Mouse (Mus musculus): ENCODE results near the gene Gm43191. TPM values are rescaled to one million over a fixed set of nuclear protein-coding genes. Genes with fewer than 3 reads are reported as not detected.

The Gm43191 gene
- polyA plus RNA-seq (2015; fragmentation: Nextera tagmentation; extraction: Ambion mirVana) = not detected in 2 replicates

GRCm38 (mm10) chr3:116681160-116681559, at the start of gene Gm43191:
TSS of gene Gm43191 (minus strand) at chr3:116681260.
- no peak for ATAC-seq (ENCODE audit: low read depth)
- H3K9ac ChIP-seq = no peak within 1 kb of the TSS
- no peaks in the 10 kb centered on the region for H3K27me3 ChIP-seq
- peaks cover 7% of the 10 kb centered on the region; the same call in 1 of the 2 replicates for H3K36me3 ChIP-seq
- no peak within 1 kb of the TSS for H3K4me3 ChIP-seq
- WGBS = 95% methylated on average over 1 of the region's 1 CpGs
- H3K4me1 ChIP-seq (replicated peaks) = no peaks in the 10 kb centered on the region
- no peak within 1 kb of the TSS for H3K4me2 ChIP-seq
- no peaks in the 10 kb centered on the region for H3K9me3 ChIP-seq
- H3K27ac ChIP-seq (replicated peaks) = no peak within 1 kb of the TSS

- Histone ChIP-seq H3K4me3 (no peak overlapping the region), H3K27me3 (no peaks in the 10 kb centered on the region), H3K9me3 (no peaks in the 10 kb centered on the region), H3K36me3 (no peaks in the 10 kb centered on the region), H3K4me2 (no peak overlapping the region), H3K9ac (no peak overlapping the region), H3K4me1 (replicated peaks) (peaks cover 7% of the 10 kb centered on the region), H3K27ac (replicated peaks) (no peak overlapping the region; the same call in 1 of the 2 replicates)
- 43% methylated on average over 2 of the region's 2 CpGs for WGBS
- no peak for ATAC-seq (ENCODE audit: low read depth)
These were observed 48.6 kb upstream of the Gm43191 start for GRCm38 (mm10) chr3:116729483-116730174.

DNA sequence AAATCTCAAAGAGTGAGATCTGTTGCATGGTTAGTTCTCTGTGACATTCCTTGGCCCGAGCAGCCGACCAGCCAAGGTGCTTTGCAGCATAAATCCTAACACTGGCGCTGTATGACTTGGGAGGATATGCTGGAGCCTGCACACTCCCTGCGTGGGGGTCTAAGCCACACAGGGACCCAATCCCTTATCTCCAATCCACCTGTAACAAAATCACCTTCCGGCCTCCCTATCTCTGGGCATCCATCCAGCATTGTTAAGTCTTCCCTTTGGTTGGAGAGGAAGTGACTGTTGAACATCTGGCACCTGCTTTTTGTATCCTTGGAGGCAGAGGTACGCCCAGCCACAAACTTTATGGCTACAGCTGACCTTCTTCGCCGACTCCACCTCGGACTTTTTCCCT, 45.7 kb upstream of the Gm43191 start:
- Histone ChIP-seq H3K4me1 (replicated peaks) (peaks cover 7% of the 10 kb centered on the region), H3K27ac (replicated peaks) (no peak overlapping the region), H3K4me2 (no peak overlapping the region), H3K27me3 (no peaks in the 10 kb centered on the region), H3K9ac (no peak overlapping the region), H3K36me3 (no peaks in the 10 kb centered on the region), H3K4me3 (no peak overlapping the region), H3K9me3 (no peaks in the 10 kb centered on the region)
- ATAC-seq (ENCODE audit: low read depth) = no peak
- 74% methylated on average over 9 of the region's 9 CpGs for WGBS

- H3K36me3 ChIP-seq = no peaks in the 10 kb centered on the region
- H3K4me2 ChIP-seq = no peak overlapping the region
- H3K4me3 ChIP-seq = no peak overlapping the region
- H3K27me3 ChIP-seq = no peaks in the 10 kb centered on the region
- no peaks in the 10 kb centered on the region for H3K9me3 ChIP-seq
- no peak for ATAC-seq (ENCODE audit: low read depth)
- no peak overlapping the region for H3K9ac ChIP-seq
- H3K27ac ChIP-seq (replicated peaks) = no peak overlapping the region
- no peaks in the 10 kb centered on the region for H3K4me1 ChIP-seq (replicated peaks)
- WGBS = 58% methylated on average over 10 of the region's 10 CpGs
These were observed 42.7 kb upstream of the Gm43191 start for GRCm38 (mm10) chr3:116723496-116724481.

- 85% methylated on average over 4 of the region's 4 CpGs for WGBS
These were observed 41.9 kb upstream of the Gm43191 start for GRCm38 (mm10) chr3:116722980-116723379.

GRCm38 (mm10) chr3:116718951-116719350, 37.9 kb upstream of the Gm43191 start:
- Histone ChIP-seq H3K4me2 (no peak overlapping the region), H3K4me1 (replicated peaks) (no peaks in the 10 kb centered on the region), H3K9ac (no peak overlapping the region), H3K27me3 (no peaks in the 10 kb centered on the region), H3K9me3 (no peaks in the 10 kb centered on the region), H3K4me3 (no peak overlapping the region), H3K27ac (replicated peaks) (no peak overlapping the region), H3K36me3 (no peaks in the 10 kb centered on the region)
- ATAC-seq (ENCODE audit: low read depth) = no peak
- WGBS = 66% methylated on average over 3 of the region's 3 CpGs

More at GRCm38 (mm10) chr3:116722980-116723379, 41.9 kb upstream of the Gm43191 start:
- no peak overlapping the region for H3K4me3 ChIP-seq
- H3K36me3 ChIP-seq = no peaks in the 10 kb centered on the region
- H3K4me2 ChIP-seq = no peak overlapping the region
- no peak for ATAC-seq (ENCODE audit: low read depth)
- H3K9me3 ChIP-seq = no peaks in the 10 kb centered on the region
- no peaks in the 10 kb centered on the region for H3K4me1 ChIP-seq (replicated peaks)
- no peak overlapping the region for H3K9ac ChIP-seq
- no peaks in the 10 kb centered on the region for H3K27me3 ChIP-seq
- no peak overlapping the region for H3K27ac ChIP-seq (replicated peaks)

GRCm38 (mm10) chr3:116713031-116713430, 32.0 kb upstream of the Gm43191 start:
- ATAC-seq (ENCODE audit: low read depth) = no peak
- Histone ChIP-seq H3K4me1 (replicated peaks) (peaks cover 16% of the 10 kb centered on the region), H3K27me3 (peaks cover 9% of the 10 kb centered on the region; the same call in 1 of the 2 replicates), H3K4me2 (peak overlapping the region; percentile 63), H3K9me3 (no peaks in the 10 kb centered on the region), H3K27ac (replicated peaks) (no peak overlapping the region), H3K4me3 (peak overlapping the region; percentile 84), H3K36me3 (no peaks in the 10 kb centered on the region), H3K9ac (peak overlapping the region; percentile 91; the same call in 1 of the 2 replicates)
- WGBS = 33% methylated on average over 5 of the region's 5 CpGs

DNA sequence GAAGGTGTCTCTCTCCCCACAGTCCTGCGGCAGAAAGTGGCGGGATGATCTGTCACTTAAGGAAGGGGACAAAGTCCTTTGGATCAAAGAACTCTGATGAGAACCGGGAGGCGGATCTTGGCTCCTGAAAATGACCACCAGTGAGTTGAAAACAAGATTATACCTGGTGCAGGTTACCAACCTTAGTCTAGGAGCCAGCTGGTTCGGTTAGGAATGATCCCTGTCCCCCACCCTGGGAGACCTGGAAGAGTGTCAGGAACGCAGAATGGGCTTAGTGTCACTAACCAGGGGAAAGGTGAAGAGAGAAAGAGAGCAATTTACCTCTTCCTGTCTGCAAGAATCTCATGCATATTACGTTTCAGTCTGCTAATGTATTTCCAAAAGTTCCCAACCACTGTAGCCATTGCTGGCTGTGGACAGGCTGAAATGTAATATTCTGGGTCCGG, 31.4 kb upstream of the Gm43191 start, which contains the start of gene Slc35a3:
Gene Slc35a3 (minus strand): TSS at position 396 of the 446 bp plus-strand sequence.
- peak within 1 kb of the TSS; percentile 91 for H3K9ac ChIP-seq
- peak; percentile 8; the same call in 1 of the 2 replicates for ATAC-seq (ENCODE audit: low read depth)
- H3K36me3 ChIP-seq = no peaks in the 10 kb centered on the region
- no peaks in the 10 kb centered on the region for H3K9me3 ChIP-seq
- 3% methylated on average over 8 of the region's 8 CpGs for WGBS
- peak within 1 kb of the TSS; percentile 84 for H3K4me3 ChIP-seq
- peaks cover 16% of the 10 kb centered on the region for H3K4me1 ChIP-seq (replicated peaks)
- H3K27me3 ChIP-seq = peaks cover 9% of the 10 kb centered on the region; the same call in 1 of the 2 replicates
- peak within 1 kb of the TSS; percentile 55 for H3K27ac ChIP-seq (replicated peaks)
- peak within 1 kb of the TSS; percentile 63 for H3K4me2 ChIP-seq

GRCm38 (mm10) chr3:116711624-116712435, 30.8 kb upstream of the Gm43191 start:
- WGBS = under 1% methylated on average over 84 of the region's 85 CpGs
- Histone ChIP-seq H3K9me3 (no peaks in the 10 kb centered on the region), H3K9ac (peak overlapping the region; percentile 91), H3K4me3 (peak overlapping the region; percentile 84), H3K4me2 (peak overlapping the region; percentile 63), H3K27ac (replicated peaks) (peak overlapping the region; percentile 55), H3K4me1 (replicated peaks) (peaks cover 16% of the 10 kb centered on the region), H3K27me3 (peaks cover 9% of the 10 kb centered on the region; the same call in 1 of the 2 replicates), H3K36me3 (no peaks in the 10 kb centered on the region)
- peak; percentile 89 for ATAC-seq (ENCODE audit: low read depth)

GRCm38 (mm10) chr3:116710941-116711340, 29.9 kb upstream of the Gm43191 start:
- no peak overlapping the region for H3K27ac ChIP-seq (replicated peaks)
- H3K4me3 ChIP-seq = peak overlapping the region; percentile 84
- WGBS = 41% methylated on average over 9 of the region's 9 CpGs
- ATAC-seq (ENCODE audit: low read depth) = no peak
- peaks cover 16% of the 10 kb centered on the region for H3K4me1 ChIP-seq (replicated peaks)
- H3K36me3 ChIP-seq = 0 out of 2 replicates have a peak, but pooled peaks cover 1% of the 10 kb centered on the region
- no peaks in the 10 kb centered on the region for H3K9me3 ChIP-seq
- H3K9ac ChIP-seq = no peak overlapping the region; the same call in 1 of the 2 replicates
- peak overlapping the region; percentile 63 for H3K4me2 ChIP-seq
- H3K27me3 ChIP-seq = peaks cover 9% of the 10 kb centered on the region; the same call in 1 of the 2 replicates

- no peak for ATAC-seq (ENCODE audit: low read depth)
- Histone ChIP-seq H3K4me1 (replicated peaks) (peaks cover under 1% of the 10 kb centered on the region), H3K9ac (no peak overlapping the region), H3K36me3 (0 out of 2 replicates have a peak, but pooled peaks cover 4% of the 10 kb centered on the region), H3K4me3 (no peak overlapping the region), H3K9me3 (no peaks in the 10 kb centered on the region), H3K27me3 (no peaks in the 10 kb centered on the region), H3K27ac (replicated peaks) (no peak overlapping the region), H3K4me2 (no peak overlapping the region)
- WGBS = 79% methylated on average over 1 of the region's 1 CpGs
These were observed 24.7 kb upstream of the Gm43191 start for GRCm38 (mm10) chr3:116705637-116706204.
